Mouse (Mus musculus): Measurements from ENCODE around the gene Pptc7. TPM values are rescaled to one million over a fixed set of nuclear protein-coding genes. Genes with fewer than 3 reads are reported as not detected.
A peak's percentile ranks its signal among the peaks of the same experiment; 100 is the strongest.

Pptc7 gene
- polyA plus RNA-seq, 1 experiment from 2014 or later = 3.7 TPM

- Histone ChIP-seq H3K27me3 (no peaks in the 10 kb centered on the region), H3K27ac (replicated peaks) (no peak overlapping the region; the same call in 1 of the 2 replicates), H3K9me3 (replicated peaks) (no peaks in the 10 kb centered on the region), H3K4me2 (no peak overlapping the region), H3K4me1 (replicated peaks) (peaks cover 42% of the 10 kb centered on the region), H3K4me3 (replicated peaks) (no peak overlapping the region), H3K9ac (no peak overlapping the region), H3K36me3 (replicated peaks) (no peaks in the 10 kb centered on the region)
- ATAC-seq (ENCODE audit: insufficient read depth) = no peak
- 17% methylated on average over 5 of the region's 5 CpGs for WGBS (ENCODE audit: insufficient replicate concordance)
Observed at GRCm38 (mm10) chr5:122267899-122268298, 16.3 kb upstream of the Pptc7 start.

- no peak for ATAC-seq (ENCODE audit: insufficient read depth)
- 53% methylated on average over 12 of the region's 12 CpGs for WGBS (ENCODE audit: insufficient replicate concordance)
Observed at GRCm38 (mm10) chr5:122268858-122269604, 15.1 kb upstream of the Pptc7 start.

GRCm38 (mm10) chr5:122272821-122273220 lies 11.3 kb upstream of the Pptc7 start:
- Histone ChIP-seq H3K4me3 (replicated peaks) (no peak overlapping the region), H3K4me1 (replicated peaks) (peaks cover 35% of the 10 kb centered on the region)
- 68% methylated on average over 5 of the region's 5 CpGs for WGBS (ENCODE audit: insufficient replicate concordance)

More at GRCm38 (mm10) chr5:122268858-122269604, 15.1 kb upstream of the Pptc7 start:
- Histone ChIP-seq H3K27me3 (no peaks in the 10 kb centered on the region), H3K9ac (no peak overlapping the region), H3K4me3 (replicated peaks) (no peak overlapping the region), H3K4me2 (no peak overlapping the region), H3K27ac (replicated peaks) (no peak overlapping the region), H3K9me3 (replicated peaks) (no peaks in the 10 kb centered on the region), H3K36me3 (replicated peaks) (no peaks in the 10 kb centered on the region), H3K4me1 (replicated peaks) (peaks cover 30% of the 10 kb centered on the region)

GRCm38 (mm10) chr5:122274785-122275184 lies 9.4 kb upstream of the Pptc7 start:
- no peaks in the 10 kb centered on the region for H3K9me3 ChIP-seq (replicated peaks)
- WGBS (ENCODE audit: insufficient replicate concordance) = 12% methylated on average over 5 of the region's 5 CpGs
- H3K9ac ChIP-seq = no peak overlapping the region
- peak overlapping the region; percentile 16; the same call in 1 of the 2 replicates for H3K4me2 ChIP-seq
- peak overlapping the region; percentile 71; the same call in 1 of the 2 replicates for H3K27ac ChIP-seq (replicated peaks)
- peaks cover 22% of the 10 kb centered on the region for H3K4me1 ChIP-seq (replicated peaks)
- no peaks in the 10 kb centered on the region; the same call in 1 of the 2 replicates for H3K27me3 ChIP-seq
- H3K36me3 ChIP-seq (replicated peaks) = no peaks in the 10 kb centered on the region
- ATAC-seq (ENCODE audit: insufficient read depth) = peak; percentile 52; the same call in 1 of the 2 replicates
- no peak overlapping the region for H3K4me3 ChIP-seq (replicated peaks)

More at GRCm38 (mm10) chr5:122272821-122273220, 11.3 kb upstream of the Pptc7 start:
- H3K9me3 ChIP-seq (replicated peaks) = no peaks in the 10 kb centered on the region
- H3K9ac ChIP-seq = no peak overlapping the region
- no peak overlapping the region for H3K27ac ChIP-seq (replicated peaks)
- no peaks in the 10 kb centered on the region for H3K27me3 ChIP-seq
- H3K4me2 ChIP-seq = no peak overlapping the region
- no peak for ATAC-seq (ENCODE audit: insufficient read depth)
- H3K36me3 ChIP-seq (replicated peaks) = no peaks in the 10 kb centered on the region

DNA sequence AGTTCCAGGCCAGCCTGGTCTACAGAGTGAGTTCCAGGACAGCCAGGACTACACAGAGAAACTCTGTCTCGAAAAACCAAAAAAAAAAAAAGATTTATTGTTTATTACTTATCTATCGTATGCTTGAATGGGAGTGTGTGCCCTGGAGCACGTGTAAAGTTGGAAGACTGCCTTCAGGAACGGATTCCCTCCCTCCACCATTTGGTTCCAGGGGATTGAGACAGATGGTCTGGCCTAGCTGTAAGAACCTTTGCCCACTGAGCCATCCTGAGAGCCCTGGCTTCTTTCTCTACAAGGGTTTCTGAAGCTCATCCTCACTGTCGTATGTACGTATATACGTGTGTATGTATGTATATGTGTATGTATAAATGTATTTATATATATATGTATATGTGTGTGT lies 5.2 kb upstream of the Pptc7 start:
- H3K4me2 ChIP-seq = no peak overlapping the region
- H3K4me1 ChIP-seq (replicated peaks) = peaks cover 52% of the 10 kb centered on the region
- ATAC-seq (ENCODE audit: insufficient read depth) = no peak
- H3K9me3 ChIP-seq (replicated peaks) = no peaks in the 10 kb centered on the region
- WGBS (ENCODE audit: insufficient replicate concordance) = 71% methylated on average over 7 of the region's 7 CpGs
- H3K9ac ChIP-seq = no peak overlapping the region
- H3K27ac ChIP-seq (replicated peaks) = no peak overlapping the region
- H3K27me3 ChIP-seq = peaks cover 18% of the 10 kb centered on the region
- H3K36me3 ChIP-seq (replicated peaks) = no peaks in the 10 kb centered on the region
- H3K4me3 ChIP-seq (replicated peaks) = no peak overlapping the region

- peaks cover 18% of the 10 kb centered on the region for H3K27me3 ChIP-seq
- ATAC-seq (ENCODE audit: insufficient read depth) = no peak
- H3K9ac ChIP-seq = no peak overlapping the region
- no peak overlapping the region for H3K4me3 ChIP-seq (replicated peaks)
- H3K9me3 ChIP-seq (replicated peaks) = no peaks in the 10 kb centered on the region
- 52% methylated on average over 12 of the region's 12 CpGs for WGBS (ENCODE audit: insufficient replicate concordance)
- peaks cover 49% of the 10 kb centered on the region for H3K4me1 ChIP-seq (replicated peaks)
- no peak overlapping the region for H3K4me2 ChIP-seq
- H3K36me3 ChIP-seq (replicated peaks) = no peaks in the 10 kb centered on the region
- no peak overlapping the region for H3K27ac ChIP-seq (replicated peaks)
Observed at GRCm38 (mm10) chr5:122279799-122280421, 4.3 kb upstream of the Pptc7 start.

- Histone ChIP-seq H3K9me3 (replicated peaks) (no peaks in the 10 kb centered on the region), H3K36me3 (replicated peaks) (no peaks in the 10 kb centered on the region), H3K9ac (no peak overlapping the region), H3K4me3 (replicated peaks) (no peak overlapping the region), H3K4me1 (replicated peaks) (peaks cover 49% of the 10 kb centered on the region), H3K27ac (replicated peaks) (no peak overlapping the region), H3K27me3 (peaks cover 18% of the 10 kb centered on the region), H3K4me2 (peak overlapping the region; percentile 32; the same call in 1 of the 2 replicates)
- WGBS (ENCODE audit: insufficient replicate concordance) = 49% methylated on average over 6 of the region's 6 CpGs
- ATAC-seq (ENCODE audit: insufficient read depth) = no peak
Observed at GRCm38 (mm10) chr5:122280422-122280826, 3.7 kb upstream of the Pptc7 start.

DNA sequence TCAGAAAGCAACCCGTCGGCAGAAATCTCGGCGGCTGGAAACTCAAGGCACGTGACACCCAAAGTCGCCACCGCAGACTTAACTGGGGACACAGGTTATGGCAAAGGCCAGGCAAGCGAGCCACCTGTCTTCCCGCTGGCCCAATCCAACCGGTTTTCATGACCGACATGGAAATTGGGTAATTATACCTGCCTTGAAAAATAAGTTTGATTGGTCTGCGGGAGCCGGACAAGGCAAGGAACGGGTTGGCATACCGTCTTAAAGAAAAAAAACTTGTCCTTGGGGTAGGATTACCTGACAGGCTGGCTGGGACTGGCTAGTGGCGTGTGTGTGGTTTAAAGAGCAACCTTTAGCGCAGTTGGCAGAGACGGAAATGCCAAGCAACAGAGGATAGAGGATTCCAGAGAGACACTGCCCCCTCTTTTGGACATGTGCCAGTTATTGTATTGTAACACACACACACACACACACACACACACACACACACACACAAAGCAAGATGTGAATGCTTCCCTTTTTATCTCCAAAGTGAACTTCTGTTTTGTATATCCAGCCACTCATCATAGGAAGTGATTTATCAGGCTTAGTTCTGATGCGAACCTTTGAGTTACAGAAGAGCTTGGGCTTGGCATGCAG lies 3.2 kb upstream of the Pptc7 start:
- no peak for ATAC-seq (ENCODE audit: insufficient read depth)
- Histone ChIP-seq H3K27me3 (peaks cover 18% of the 10 kb centered on the region), H3K4me3 (replicated peaks) (no peak overlapping the region), H3K4me1 (replicated peaks) (peaks cover 51% of the 10 kb centered on the region), H3K36me3 (replicated peaks) (no peaks in the 10 kb centered on the region), H3K9ac (no peak overlapping the region), H3K27ac (replicated peaks) (no peak overlapping the region), H3K4me2 (peak overlapping the region; percentile 32; the same call in 1 of the 2 replicates), H3K9me3 (replicated peaks) (no peaks in the 10 kb centered on the region)
- 30% methylated on average over 19 of the region's 19 CpGs for WGBS (ENCODE audit: insufficient replicate concordance)

DNA sequence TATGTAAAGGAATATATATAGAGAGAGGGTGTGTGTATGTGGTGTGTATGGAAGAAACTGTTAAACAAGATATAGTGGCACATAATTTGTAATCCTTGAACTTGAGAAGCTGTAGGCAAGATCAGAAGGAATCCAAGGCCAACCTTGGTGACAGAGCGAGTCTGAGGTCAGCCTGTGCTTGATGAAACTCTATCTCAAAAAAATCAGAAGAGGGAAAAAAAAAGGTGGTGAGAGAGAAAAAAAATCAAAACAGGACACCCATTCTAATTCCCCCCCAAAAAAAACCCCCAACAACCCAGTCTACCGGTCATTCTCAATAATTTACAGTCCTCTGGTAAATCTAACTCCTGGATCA lies 360 bp upstream of the Pptc7 start:
- ATAC-seq (ENCODE audit: insufficient read depth) = no peak
- Histone ChIP-seq H3K4me2 (peak overlapping the region; percentile 63), H3K4me1 (replicated peaks) (peaks cover 72% of the 10 kb centered on the region), H3K4me3 (replicated peaks) (peak overlapping the region; percentile 97), H3K9ac (no peak overlapping the region), H3K36me3 (replicated peaks) (0 out of 2 replicates have a peak, but pooled peaks cover 12% of the 10 kb centered on the region), H3K9me3 (replicated peaks) (no peaks in the 10 kb centered on the region), H3K27me3 (peaks cover 18% of the 10 kb centered on the region), H3K27ac (replicated peaks) (peak overlapping the region; percentile 19; the same call in 1 of the 2 replicates)
- 16% methylated on average over 2 of the region's 2 CpGs for WGBS (ENCODE audit: insufficient replicate concordance)

DNA sequence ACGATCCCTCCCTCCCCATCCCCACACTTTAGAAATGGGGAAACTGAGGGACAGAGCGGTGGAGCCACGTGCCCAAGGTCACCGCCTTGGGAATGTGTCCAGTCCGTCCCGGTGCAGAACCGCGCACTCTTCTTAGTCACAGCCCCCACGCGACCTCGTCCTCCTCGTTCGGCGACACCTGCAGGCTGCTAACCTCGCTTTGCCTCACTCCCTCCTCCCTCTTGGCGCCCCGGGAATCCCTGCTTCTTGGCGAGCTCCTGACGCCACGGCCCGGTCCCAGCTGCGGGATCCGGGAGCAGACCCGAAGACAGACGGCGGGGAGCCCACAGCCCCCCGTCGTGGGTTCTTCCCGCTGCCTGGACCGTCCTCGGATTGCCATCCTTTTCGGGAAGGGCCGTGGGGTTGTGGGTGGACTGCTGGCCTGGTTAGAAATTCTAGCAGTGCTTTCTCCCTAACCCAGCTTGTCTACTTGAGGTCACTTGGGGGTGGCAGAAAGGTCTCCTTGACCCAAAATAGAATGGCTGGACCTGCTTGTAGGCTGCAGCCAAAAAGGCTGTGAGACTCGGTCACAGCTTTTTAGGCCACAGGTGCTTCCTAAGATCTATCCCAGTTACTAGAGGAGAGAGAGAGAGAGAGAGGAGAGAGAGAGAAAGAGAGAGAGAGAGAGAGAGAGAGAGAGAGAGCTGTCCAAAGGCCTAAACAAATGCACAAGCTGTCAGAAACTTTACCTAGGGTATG lies 1.0 kb downstream of the Pptc7 start:
- ATAC-seq (ENCODE audit: insufficient read depth) = peak; percentile 23; the same call in 1 of the 2 replicates
- H3K27ac ChIP-seq (replicated peaks) = peak overlapping the region; percentile 82
- H3K36me3 ChIP-seq (replicated peaks) = 0 out of 2 replicates have a peak, but pooled peaks cover 12% of the 10 kb centered on the region
- peaks cover 69% of the 10 kb centered on the region for H3K4me1 ChIP-seq (replicated peaks)
- peaks cover 15% of the 10 kb centered on the region for H3K27me3 ChIP-seq
- peak overlapping the region; percentile 88 for H3K9ac ChIP-seq
- peak overlapping the region; percentile 99 for H3K4me2 ChIP-seq
- WGBS (ENCODE audit: insufficient replicate concordance) = under 1% methylated on average over 34 of the region's 34 CpGs
- no peaks in the 10 kb centered on the region for H3K9me3 ChIP-seq (replicated peaks)
- H3K4me3 ChIP-seq (replicated peaks) = peak overlapping the region; percentile 97

Data from liver, embryonic 15.5 days (tissue).